Mouse (Mus musculus): ENCODE results near the gene Cyld. TPM values are rescaled to one million over a fixed set of nuclear protein-coding genes. Genes with fewer than 3 reads are reported as not detected.
A peak's percentile ranks its signal among the peaks of the same experiment; 100 is the strongest.
"Not testable (repeated sequence)": the region's sequence is repeated elsewhere in the genome, so short reads cannot be mapped to it uniquely, and the experiment has no call there.

The Cyld gene
- polyA plus RNA-seq, 1 experiment = 10.7 TPM

- no peak for DNase-seq (ENCODE audit: low spot score)
Observed at GRCm38 (mm10) chr8:88689151-88689550, 7.7 kb upstream of the Cyld start.

GRCm38 (mm10) chr8:88689891-88690290, 6.9 kb upstream of the Cyld start:
- DNase-seq (ENCODE audit: low spot score) = no peak

GRCm38 (mm10) chr8:88691342-88691948, 5.4 kb upstream of the Cyld start:
- DNase-seq (ENCODE audit: low spot score) = no peak

- DNase-seq (ENCODE audit: low spot score) = no peak
Observed at GRCm38 (mm10) chr8:88691961-88692360, 4.9 kb upstream of the Cyld start.

GRCm38 (mm10) chr8:88692866-88693265, 4.0 kb upstream of the Cyld start:
- no peak for DNase-seq (ENCODE audit: low spot score)

- DNase-seq (ENCODE audit: low spot score) = no peak
Observed at GRCm38 (mm10) chr8:88693376-88693775, 3.5 kb upstream of the Cyld start.

GRCm38 (mm10) chr8:88694291-88694690, 2.5 kb upstream of the Cyld start:
- no peak for DNase-seq (ENCODE audit: low spot score)

GRCm38 (mm10) chr8:88696228-88696627, 600 bp upstream of the Cyld start:
- DNase-seq (ENCODE audit: low spot score) = no peak

GRCm38 (mm10) chr8:88697642-88698031, 809 bp downstream of the Cyld start:
- DNase-seq (ENCODE audit: low spot score) = no peak

GRCm38 (mm10) chr8:88698048-88698447, 1.2 kb downstream of the Cyld start:
- no peak for DNase-seq (ENCODE audit: low spot score)

GRCm38 (mm10) chr8:88701611-88702010, 4.8 kb downstream of the Cyld start:
- DNase-seq (ENCODE audit: low spot score) = no peak

- DNase-seq (ENCODE audit: low spot score) = no peak
Observed at GRCm38 (mm10) chr8:88702816-88703215, 6.0 kb downstream of the Cyld start.

- no peak for DNase-seq (ENCODE audit: low spot score)
Observed at GRCm38 (mm10) chr8:88723256-88723963, 26.6 kb downstream of the Cyld start.

GRCm38 (mm10) chr8:88755175-88755791, 58.5 kb downstream of the Cyld start:
- DNase-seq (ENCODE audit: low spot score) = peak; percentile 49

GRCm38 (mm10) chr8:88761980-88762379, 65.2 kb downstream of the Cyld start:
- DNase-seq (ENCODE audit: low spot score) = no peak

GRCm38 (mm10) chr8:88771241-88771640, 74.4 kb downstream of the Cyld start:
- no peak for DNase-seq (ENCODE audit: low spot score)

GRCm38 (mm10) chr8:88774593-88775297, 77.9 kb downstream of the Cyld start:
- DNase-seq (ENCODE audit: low spot score) = no peak

- no peak for DNase-seq (ENCODE audit: low spot score)
Observed at GRCm38 (mm10) chr8:88775298-88775646, 78.4 kb downstream of the Cyld start.

- no peak for DNase-seq (ENCODE audit: low spot score)
Observed at GRCm38 (mm10) chr8:88780142-88780541, 83.3 kb downstream of the Cyld start.

GRCm38 (mm10) chr8:88781283-88781682, 84.5 kb downstream of the Cyld start:
- no peak for DNase-seq (ENCODE audit: low spot score)

- DNase-seq (ENCODE audit: low spot score) = no peak
Observed at GRCm38 (mm10) chr8:88783722-88784121, 86.9 kb downstream of the Cyld start.

GRCm38 (mm10) chr8:88788335-88788734, 91.5 kb downstream of the Cyld start:
- not testable (repeated sequence) for DNase-seq (ENCODE audit: low spot score)
